Mouse (Mus musculus): Measurements from ENCODE around the gene Moap1. TPM values are rescaled to one million over a fixed set of nuclear protein-coding genes. Genes with fewer than 3 reads are reported as not detected.

Gene Moap1
- polyA plus RNA-seq, 1 experiment from 2014 or later = 81.1 TPM

- no peak for ATAC-seq (ENCODE audit: low read depth)
- Histone ChIP-seq H3K9me3 (ENCODE audit: control insufficient read depth, low read length) (no peaks in the 10 kb centered on the region), H3K36me3 (ENCODE audit: control insufficient read depth, insufficient read depth, low read length) (peaks cover 58% of the 10 kb centered on the region), H3K4me1 (ENCODE audit: control insufficient read depth, insufficient read depth, low read length) (no peaks in the 10 kb centered on the region), H3K27ac (ENCODE audit: low read depth, low read length) (no peak overlapping the region), H3K4me3 (ENCODE audit: low read depth, low read length) (no peak overlapping the region), H3K27me3 (ENCODE audit: control insufficient read depth, insufficient read depth, low read length) (no peaks in the 10 kb centered on the region), H3K9ac (replicated peaks; ENCODE audit: low read depth, low read length) (no peak overlapping the region), H3K4me2 (ENCODE audit: low read depth, low read length) (no peak overlapping the region)
- WGBS = 98% methylated on average over 8 of the region's 8 CpGs
These were observed 28.1 kb upstream of the Moap1 start for GRCm38 (mm10) chr12:102771601-102772000.

GRCm38 (mm10) chr12:102769000-102769399, 25.5 kb upstream of the Moap1 start:
- H3K4me2 ChIP-seq (ENCODE audit: low read depth, low read length) = no peak overlapping the region
- H3K4me1 ChIP-seq (ENCODE audit: control insufficient read depth, insufficient read depth, low read length) = no peaks in the 10 kb centered on the region
- no peaks in the 10 kb centered on the region for H3K9me3 ChIP-seq (ENCODE audit: control insufficient read depth, low read length)
- no peaks in the 10 kb centered on the region for H3K27me3 ChIP-seq (ENCODE audit: control insufficient read depth, insufficient read depth, low read length)
- H3K27ac ChIP-seq (ENCODE audit: low read depth, low read length) = no peak overlapping the region
- no peak overlapping the region for H3K9ac ChIP-seq (replicated peaks; ENCODE audit: low read depth, low read length)
- no peak overlapping the region for H3K4me3 ChIP-seq (ENCODE audit: low read depth, low read length)
- 92% methylated on average over 4 of the region's 4 CpGs for WGBS
- H3K36me3 ChIP-seq (ENCODE audit: control insufficient read depth, insufficient read depth, low read length) = peaks cover 50% of the 10 kb centered on the region
- no peak for ATAC-seq (ENCODE audit: low read depth)

GRCm38 (mm10) chr12:102763696-102764095, 20.2 kb upstream of the Moap1 start:
- Histone ChIP-seq H3K27ac (ENCODE audit: low read depth, low read length) (no peak overlapping the region), H3K27me3 (ENCODE audit: control insufficient read depth, insufficient read depth, low read length) (no peaks in the 10 kb centered on the region), H3K9me3 (ENCODE audit: control insufficient read depth, low read length) (no peaks in the 10 kb centered on the region), H3K4me1 (ENCODE audit: control insufficient read depth, insufficient read depth, low read length) (peaks cover 5% of the 10 kb centered on the region), H3K36me3 (ENCODE audit: control insufficient read depth, insufficient read depth, low read length) (peaks cover 21% of the 10 kb centered on the region), H3K4me2 (ENCODE audit: low read depth, low read length) (no peak overlapping the region), H3K9ac (replicated peaks; ENCODE audit: low read depth, low read length) (no peak overlapping the region), H3K4me3 (ENCODE audit: low read depth, low read length) (no peak overlapping the region)
- ATAC-seq (ENCODE audit: low read depth) = no peak

- H3K4me3 ChIP-seq (ENCODE audit: low read depth, low read length) = no peak overlapping the region
- WGBS = 92% methylated on average over 3 of the region's 3 CpGs
These were observed 18.2 kb upstream of the Moap1 start for GRCm38 (mm10) chr12:102761668-102762067.

GRCm38 (mm10) chr12:102758936-102759335, 15.5 kb upstream of the Moap1 start:
- Histone ChIP-seq H3K9me3 (ENCODE audit: control insufficient read depth, low read length) (no peaks in the 10 kb centered on the region), H3K27me3 (ENCODE audit: control insufficient read depth, insufficient read depth, low read length) (no peaks in the 10 kb centered on the region), H3K4me2 (ENCODE audit: low read depth, low read length) (peak overlapping the region; percentile 94), H3K4me1 (ENCODE audit: control insufficient read depth, insufficient read depth, low read length) (peaks cover 14% of the 10 kb centered on the region), H3K9ac (replicated peaks; ENCODE audit: low read depth, low read length) (peak overlapping the region; percentile 74; the same call in 1 of the 2 replicates), H3K4me3 (ENCODE audit: low read depth, low read length) (peak overlapping the region; percentile 86), H3K36me3 (ENCODE audit: control insufficient read depth, insufficient read depth, low read length) (0 out of 2 replicates have a peak, but pooled peaks cover 3% of the 10 kb centered on the region), H3K27ac (ENCODE audit: low read depth, low read length) (no peak overlapping the region)
- no peak for ATAC-seq (ENCODE audit: low read depth)
- 2% methylated on average over 5 of the region's 5 CpGs for WGBS

More at GRCm38 (mm10) chr12:102761668-102762067, 18.2 kb upstream of the Moap1 start:
- Histone ChIP-seq H3K36me3 (ENCODE audit: control insufficient read depth, insufficient read depth, low read length) (peaks cover 7% of the 10 kb centered on the region; the same call in 1 of the 2 replicates), H3K4me2 (ENCODE audit: low read depth, low read length) (no peak overlapping the region), H3K9ac (replicated peaks; ENCODE audit: low read depth, low read length) (no peak overlapping the region), H3K27me3 (ENCODE audit: control insufficient read depth, insufficient read depth, low read length) (no peaks in the 10 kb centered on the region), H3K4me1 (ENCODE audit: control insufficient read depth, insufficient read depth, low read length) (peaks cover 11% of the 10 kb centered on the region), H3K9me3 (ENCODE audit: control insufficient read depth, low read length) (no peaks in the 10 kb centered on the region), H3K27ac (ENCODE audit: low read depth, low read length) (no peak overlapping the region)
- ATAC-seq (ENCODE audit: low read depth) = no peak

- H3K27ac ChIP-seq (ENCODE audit: low read depth, low read length) = peak within 1 kb of the TSS; percentile 81
- peak within 1 kb of the TSS; percentile 74 for H3K9ac ChIP-seq (replicated peaks; ENCODE audit: low read depth, low read length)
- H3K4me2 ChIP-seq (ENCODE audit: low read depth, low read length) = peak within 1 kb of the TSS; percentile 94
- H3K36me3 ChIP-seq (ENCODE audit: control insufficient read depth, insufficient read depth, low read length) = no peaks in the 10 kb centered on the region
- no peak for ATAC-seq (ENCODE audit: low read depth)
- H3K4me3 ChIP-seq (ENCODE audit: low read depth, low read length) = peak within 1 kb of the TSS; percentile 86
- H3K4me1 ChIP-seq (ENCODE audit: control insufficient read depth, insufficient read depth, low read length) = peaks cover 14% of the 10 kb centered on the region
- under 1% methylated on average over 10 of the region's 10 CpGs for WGBS
- no peaks in the 10 kb centered on the region for H3K9me3 ChIP-seq (ENCODE audit: control insufficient read depth, low read length)
- H3K27me3 ChIP-seq (ENCODE audit: control insufficient read depth, insufficient read depth, low read length) = no peaks in the 10 kb centered on the region
These were observed 14.9 kb upstream of the Moap1 start, which contains the start of gene Gm20604 for GRCm38 (mm10) chr12:102758403-102758756. Gm20604 (minus strand) TSS chr12:102758672.

GRCm38 (mm10) chr12:102757689-102758402, 14.4 kb upstream of the Moap1 start, which contains the start of the genes Gm28051, Gon7 and Ubr7:
Gm28051 (minus strand) TSS chr12:102757765.
Gon7 (minus strand) TSS chr12:102757803.
Ubr7 (plus strand) TSS chr12:102757967.
- under 1% methylated on average over 71 of the region's 73 CpGs for WGBS
- H3K27me3 ChIP-seq (ENCODE audit: control insufficient read depth, insufficient read depth, low read length) = no peaks in the 10 kb centered on the region
- no peaks in the 10 kb centered on the region for H3K9me3 ChIP-seq (ENCODE audit: control insufficient read depth, low read length)
- H3K36me3 ChIP-seq (ENCODE audit: control insufficient read depth, insufficient read depth, low read length) = no peaks in the 10 kb centered on the region
- peaks cover 14% of the 10 kb centered on the region for H3K4me1 ChIP-seq (ENCODE audit: control insufficient read depth, insufficient read depth, low read length)
- H3K27ac ChIP-seq (ENCODE audit: low read depth, low read length) = peak within 1 kb of the TSS; percentile 81
- ATAC-seq (ENCODE audit: low read depth) = peak; percentile 96
- H3K4me2 ChIP-seq (ENCODE audit: low read depth, low read length) = peak within 1 kb of the TSS; percentile 94
- peak within 1 kb of the TSS; percentile 86 for H3K4me3 ChIP-seq (ENCODE audit: low read depth, low read length)
- H3K9ac ChIP-seq (replicated peaks; ENCODE audit: low read depth, low read length) = peak within 1 kb of the TSS; percentile 74

GRCm38 (mm10) chr12:102757055-102757688, 13.7 kb upstream of the Moap1 start:
- ATAC-seq (ENCODE audit: low read depth) = peak; percentile 85
- Histone ChIP-seq H3K9ac (replicated peaks; ENCODE audit: low read depth, low read length) (peak overlapping the region; percentile 46), H3K27me3 (ENCODE audit: control insufficient read depth, insufficient read depth, low read length) (no peaks in the 10 kb centered on the region), H3K27ac (ENCODE audit: low read depth, low read length) (peak overlapping the region; percentile 77), H3K36me3 (ENCODE audit: control insufficient read depth, insufficient read depth, low read length) (no peaks in the 10 kb centered on the region), H3K4me1 (ENCODE audit: control insufficient read depth, insufficient read depth, low read length) (peaks cover 14% of the 10 kb centered on the region), H3K4me2 (ENCODE audit: low read depth, low read length) (peak overlapping the region; percentile 59), H3K4me3 (ENCODE audit: low read depth, low read length) (peak overlapping the region; percentile 86), H3K9me3 (ENCODE audit: control insufficient read depth, low read length) (no peaks in the 10 kb centered on the region)
- 2% methylated on average over 46 of the region's 46 CpGs for WGBS

- H3K4me1 ChIP-seq (ENCODE audit: control insufficient read depth, insufficient read depth, low read length) = peaks cover 14% of the 10 kb centered on the region
- H3K9ac ChIP-seq (replicated peaks; ENCODE audit: low read depth, low read length) = peak overlapping the region; percentile 46; the same call in 1 of the 2 replicates
- peak overlapping the region; percentile 86; the same call in 1 of the 2 replicates for H3K4me3 ChIP-seq (ENCODE audit: low read depth, low read length)
- H3K4me2 ChIP-seq (ENCODE audit: low read depth, low read length) = peak overlapping the region; percentile 59
- ATAC-seq (ENCODE audit: low read depth) = no peak
- H3K27me3 ChIP-seq (ENCODE audit: control insufficient read depth, insufficient read depth, low read length) = no peaks in the 10 kb centered on the region
- no peaks in the 10 kb centered on the region for H3K36me3 ChIP-seq (ENCODE audit: control insufficient read depth, insufficient read depth, low read length)
- WGBS = 85% methylated on average over 7 of the region's 7 CpGs
- no peaks in the 10 kb centered on the region for H3K9me3 ChIP-seq (ENCODE audit: control insufficient read depth, low read length)
- no peak overlapping the region for H3K27ac ChIP-seq (ENCODE audit: low read depth, low read length)
These were observed 12.8 kb upstream of the Moap1 start for GRCm38 (mm10) chr12:102756304-102756703.

All from neural tube, embryonic 14.5 days (tissue).